Mouse (Mus musculus) liver, embryonic 14.5 days (tissue): ENCODE results near the gene Mpzl2.

Source experiments
- CTCF ChIP-seq: IDR thresholded peaks from 2 replicates; pipeline ENCODE4 v1.5.1; 2016; ENCODE audit warnings: antibody characterized with exemption, low read depth, control low read depth
- EP300 ChIP-seq: IDR thresholded peaks from 2 replicates; pipeline ENCODE4 v1.6.1; 2016; ENCODE audit warnings: antibody characterized with exemption, low read depth

GRCm38 (mm10) chr9:45039499-45039898 is at the start of gene Mpzl2:
- TF ChIP-seq EP300 (no peak), CTCF (no peak)
